Mouse (Mus musculus): ENCODE results near the gene Trim59. TPM values are rescaled to one million over a fixed set of nuclear protein-coding genes. Genes with fewer than 3 reads are reported as not detected.

Gene Trim59
- 37.4 and 46.2 TPM in 2 replicates for polyA plus RNA-seq (2012; rRNA removed)

DNA sequence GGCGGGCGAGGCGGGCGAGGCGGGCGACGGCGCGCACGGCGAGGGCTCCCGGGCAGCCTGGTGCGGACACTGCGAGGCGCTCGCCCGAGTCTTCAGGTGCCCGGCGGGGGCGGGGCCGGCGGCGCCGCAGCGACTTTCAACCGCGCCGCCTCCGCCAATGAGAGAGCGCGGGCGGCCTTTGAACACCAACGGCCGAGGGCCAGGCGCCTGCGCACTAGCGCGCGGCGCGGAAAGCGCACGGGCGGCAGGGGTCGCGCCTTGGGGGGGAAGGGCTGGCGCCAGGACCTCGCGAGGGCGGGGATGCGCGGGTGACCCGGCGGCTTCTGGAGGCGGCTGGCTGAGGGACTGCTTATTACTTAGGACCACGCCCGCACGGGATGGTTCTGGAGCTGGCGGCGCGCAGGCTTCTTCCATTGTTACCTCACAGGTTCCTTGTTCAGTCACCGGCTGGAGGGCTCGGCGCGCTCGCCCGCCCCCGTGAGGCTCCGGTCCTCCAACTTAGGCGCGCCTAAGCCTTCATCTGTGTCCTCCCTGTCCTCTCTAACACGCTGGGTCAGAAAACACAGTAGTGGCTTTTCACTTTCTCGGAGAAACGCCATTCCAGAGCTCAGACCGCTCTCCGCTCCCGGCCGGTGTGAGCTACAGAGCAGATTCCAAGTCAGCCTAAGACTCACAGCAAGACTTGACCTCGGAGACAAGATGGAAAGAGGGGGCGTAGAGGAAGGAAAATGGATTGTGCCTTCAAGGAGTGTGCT lies at the start of gene Trim59:
Trim59 (minus strand) TSS at position 111 of the 755 bp plus-strand sequence.

GRCm38 (mm10) chr3:69004437-69005337 lies 39.9 kb downstream of the Trim59 start, which contains the start of the genes Ift80 and Smc4:
Gene Ift80 (minus strand): TSS chr3:69004570.
Gene Smc4 (plus strand): TSS chr3:69004738.

Other genes with a start within 250 kb of the Trim59 start
- gene 1110032F04Rik, start 175.2 kb downstream of the Trim59 start, polyA plus RNA-seq (2012; rRNA removed) = 0.64 and 0.71 TPM in 2 replicates
- gene Ift80, start 40.2 kb downstream of the Trim59 start, polyA plus RNA-seq (2012; rRNA removed) = 7.6 and 8.9 TPM in 2 replicates
- gene Smc4, start 40.0 kb downstream of the Trim59 start, polyA plus RNA-seq (2012; rRNA removed) = 60.1 and 63.9 TPM in 2 replicates
- 10.0 and 10.8 TPM in 2 replicates for gene Kpna4, start 82.4 kb upstream of the Trim59 start, polyA plus RNA-seq (2012; rRNA removed)
- gene Arl14, start 177.7 kb upstream of the Trim59 start, polyA plus RNA-seq (2012; rRNA removed) = 0.02 TPM in 1 of 2 replicates, not detected in the other